Mouse (Mus musculus): ENCODE measurements around the gene Elp4.

DNA sequence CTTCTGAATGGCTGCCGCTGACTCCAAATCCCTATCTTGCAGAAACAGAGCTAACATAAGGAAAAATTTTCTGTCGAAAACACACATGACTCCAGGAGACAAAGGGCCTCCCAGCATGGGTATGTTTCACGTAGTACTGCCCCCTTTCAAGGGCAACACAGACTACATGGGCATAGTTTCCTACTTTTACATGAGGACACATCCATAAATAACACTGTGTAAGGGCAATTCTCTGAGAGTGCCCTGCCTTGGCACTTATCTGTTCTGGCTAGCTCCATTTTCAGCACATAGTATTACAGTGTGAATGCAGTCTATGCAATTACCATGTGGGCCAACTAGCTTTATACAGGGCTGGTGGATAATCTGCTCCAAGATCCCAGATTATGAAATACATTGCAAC lies 89.2 kb downstream of the Elp4 start:
- no peak for TF ChIP-seq CTCF (IDR thresholded peaks at IDR 0.05; ENCODE audit: control insufficient read depth, insufficient read depth, insufficient read length)
- no peak for TF ChIP-seq USF1 (IDR thresholded peaks at IDR 0.05; ENCODE audit: low read depth)
- no peak for TF ChIP-seq MYOG (IDR thresholded peaks at IDR 0.05; ENCODE audit: control insufficient read depth, extremely low read depth, insufficient read length)
